Mouse (Mus musculus) limb, embryonic 11.5 days (tissue): Measurements from ENCODE around the gene Nol10. TPM values are rescaled to one million over a fixed set of nuclear protein-coding genes. Genes with fewer than 3 reads are reported as not detected.

Experiments
- ATAC-seq: fragments of 200-750 bp; cut with Nextera tagmentation; 2 replicates; pipeline ENCODE4 v1.8.0; 2017; ENCODE audit warnings: low read depth; ENCODE audit not compliant: insufficient number of reproducible peaks, low FRiP score, low TSS enrichment
- DNase-seq: peaks from one replicate; pipeline ENCODE4 v3.0.0-alpha.2; 2015; ENCODE audit warnings: low spot score
- H3K27ac ChIP-seq: fragments of 300-500 bp; sonication (generic); replicated peaks from 2 replicates; pipeline ENCODE4 v1.5.1; 2014; ENCODE audit warnings: low read depth, mild to moderate bottlenecking, low read length
- H3K27me3 ChIP-seq: fragments of 300-500 bp; sonication (generic); 2 replicates; pipeline ENCODE4 v1.6.1; 2014; ENCODE audit warnings: mild to moderate bottlenecking, low read length, mixed read lengths; ENCODE audit not compliant: control insufficient read depth, insufficient read depth
- H3K36me3 ChIP-seq: fragments of 300-500 bp; sonication (generic); 2 replicates; pipeline ENCODE4 v1.6.1; 2014; ENCODE audit warnings: mild to moderate bottlenecking, low read length, moderate library complexity, mixed read lengths; ENCODE audit not compliant: control insufficient read depth, insufficient read depth
- H3K4me1 ChIP-seq: fragments of 300-500 bp; sonication (generic); 2 replicates; pipeline ENCODE4 v1.6.1; 2014; ENCODE audit warnings: low read length, mixed read lengths; ENCODE audit not compliant: control insufficient read depth, insufficient read depth
- H3K4me2 ChIP-seq: fragments of 300-500 bp; sonication (generic); 2 replicates; pipeline ENCODE4 v1.6.1; 2014; ENCODE audit warnings: low read depth, mild to moderate bottlenecking, moderate library complexity; ENCODE audit not compliant: severe bottlenecking
- H3K4me3 ChIP-seq: fragments of 300-500 bp; sonication (generic); 2 replicates; pipeline ENCODE4 v1.5.1; 2014; ENCODE audit warnings: low read depth, low read length
- H3K9ac ChIP-seq: fragments of 300-500 bp; sonication (generic); 2 replicates; pipeline ENCODE4 v1.6.1; 2014; ENCODE audit warnings: mild to moderate bottlenecking, low read length
- H3K9me3 ChIP-seq: fragments of 300-500 bp; sonication (generic); 2 replicates; pipeline ENCODE4 v1.6.1; 2016; ENCODE audit warnings: low read length; ENCODE audit not compliant: control insufficient read depth
- WGBS: fragments of 180-500 bp; shearing (Covaris S2); extraction: QIAGEN DNeasy Blood & Tissue Kit; methylation state at CpG from one replicate; pipeline ENCODE4 v1.1.7; 2014; 5-methylcytosine and 5-hydroxymethylcytosine counted together
- polyA plus RNA-seq: library from polyadenylated mRNA; unstranded; fragments of >200 nt; fragmentation: Nextera tagmentation; extraction: Ambion mirVana; gene quantifications from 2 replicates; pipeline ENCODE4 v1.2.1, GENCODE M21; 2014

Nol10 gene
- polyA plus RNA-seq, 1 experiment from 2014 or later, result 35.4 TPM

DNA sequence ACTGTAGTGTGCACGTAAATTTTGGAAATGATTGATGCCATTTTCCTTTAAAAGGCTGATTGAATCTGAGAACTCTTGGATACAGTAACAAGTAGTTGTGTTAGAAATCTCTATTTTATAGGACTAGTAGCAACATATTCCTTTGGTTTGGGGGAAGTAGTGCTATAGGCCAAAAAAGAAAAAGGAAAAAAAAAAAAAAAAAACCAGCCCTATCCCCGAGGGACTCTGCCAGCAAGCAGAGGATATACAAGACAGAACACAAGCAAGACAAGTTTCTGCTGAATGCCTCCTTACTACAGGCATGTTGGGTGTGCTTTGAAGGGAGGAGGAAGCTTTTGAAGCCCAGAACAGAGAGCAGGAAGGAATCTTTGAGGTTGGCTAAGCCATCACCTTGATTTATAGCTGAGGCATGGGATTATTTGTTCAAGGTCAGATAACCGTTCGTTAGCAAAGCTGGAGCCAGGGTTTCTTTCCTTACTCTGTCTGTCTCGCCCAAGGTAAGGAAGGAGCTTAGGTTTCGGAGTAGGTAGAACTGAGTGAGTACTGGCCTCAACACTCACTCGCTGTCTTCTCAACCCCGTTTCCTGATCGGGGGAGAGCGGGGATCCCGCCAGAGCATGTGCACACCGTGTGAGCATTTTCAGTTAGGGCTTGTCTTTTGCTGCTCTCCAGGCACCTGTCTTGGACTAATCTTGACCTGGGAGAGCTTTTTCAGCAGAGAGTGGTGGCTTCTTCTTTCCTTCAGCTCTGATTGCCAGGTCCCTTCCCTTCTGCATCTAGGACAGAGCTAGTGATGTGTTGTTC, 39.3 kb downstream of the Nol10 start:
- no peak overlapping the region for H3K4me2 ChIP-seq
- H3K9me3 ChIP-seq, result no peaks in the 10 kb centered on the region
- 69% methylated on average over 12 of the region's 12 CpGs for WGBS
- no peak overlapping the region for H3K27ac ChIP-seq
- no peaks in the 10 kb centered on the region for H3K4me1 ChIP-seq
- no peak for DNase-seq
- H3K27me3 ChIP-seq, result no peaks in the 10 kb centered on the region
- no peak for ATAC-seq
- no peak overlapping the region for H3K4me3 ChIP-seq
- 0 out of 2 replicates have a peak, but pooled peaks cover 3% of the 10 kb centered on the region for H3K36me3 ChIP-seq
- H3K9ac ChIP-seq, result no peak overlapping the region

DNA sequence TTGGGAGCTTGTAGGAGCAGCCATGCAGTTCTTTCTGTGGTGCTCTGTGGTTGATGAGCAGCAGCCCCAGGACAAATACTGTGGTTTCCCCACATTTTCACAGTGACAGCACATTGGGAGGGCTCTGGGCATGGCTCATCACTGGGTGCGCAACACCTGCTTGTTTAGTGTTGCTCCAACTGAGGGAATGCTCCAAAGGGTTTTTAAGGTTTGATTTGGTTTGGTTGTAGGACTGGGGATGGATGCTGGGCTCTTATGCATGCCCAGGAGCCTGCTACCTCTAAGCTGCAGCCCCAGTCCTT, 39.8 kb downstream of the Nol10 start:
- H3K36me3 ChIP-seq, result 0 out of 2 replicates have a peak, but pooled peaks cover 3% of the 10 kb centered on the region
- DNase-seq, result no peak
- H3K9me3 ChIP-seq, result no peaks in the 10 kb centered on the region
- H3K27ac ChIP-seq, result no peak overlapping the region
- H3K9ac ChIP-seq, result no peak overlapping the region
- no peaks in the 10 kb centered on the region for H3K4me1 ChIP-seq
- no peaks in the 10 kb centered on the region for H3K27me3 ChIP-seq
- WGBS, result 87% methylated on average over 1 of the region's 1 CpGs
- no peak for ATAC-seq
- no peak overlapping the region for H3K4me3 ChIP-seq
- H3K4me2 ChIP-seq, result no peak overlapping the region

DNA sequence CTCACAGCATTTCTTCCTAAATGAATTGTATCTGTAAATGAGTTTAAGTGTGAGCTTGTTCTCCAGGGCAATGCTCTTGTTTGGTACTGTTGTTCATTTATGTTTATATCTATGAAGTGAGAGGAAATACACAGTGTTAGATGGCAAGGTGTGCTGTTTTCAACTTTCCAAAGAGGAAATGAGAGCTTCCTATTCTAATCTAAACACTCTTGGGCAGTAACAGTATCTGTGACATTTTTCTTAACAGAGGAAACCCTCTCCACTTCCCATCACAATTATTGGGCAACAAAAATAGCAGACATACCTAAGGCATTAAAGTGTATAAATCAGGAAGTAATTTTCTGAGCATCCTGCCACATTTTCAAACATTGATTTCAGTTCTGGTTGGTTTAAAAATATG, 41.8 kb downstream of the Nol10 start:
- H3K27me3 ChIP-seq, result no peaks in the 10 kb centered on the region
- 0 out of 2 replicates have a peak, but pooled peaks cover 3% of the 10 kb centered on the region for H3K36me3 ChIP-seq
- H3K9me3 ChIP-seq, result no peaks in the 10 kb centered on the region
- ATAC-seq (no peak), DNase-seq (no peak)
- H3K4me3 ChIP-seq, result no peak overlapping the region
- H3K9ac ChIP-seq, result no peak overlapping the region
- H3K27ac ChIP-seq, result no peak overlapping the region
- no peaks in the 10 kb centered on the region for H3K4me1 ChIP-seq
- no peak overlapping the region for H3K4me2 ChIP-seq

DNA sequence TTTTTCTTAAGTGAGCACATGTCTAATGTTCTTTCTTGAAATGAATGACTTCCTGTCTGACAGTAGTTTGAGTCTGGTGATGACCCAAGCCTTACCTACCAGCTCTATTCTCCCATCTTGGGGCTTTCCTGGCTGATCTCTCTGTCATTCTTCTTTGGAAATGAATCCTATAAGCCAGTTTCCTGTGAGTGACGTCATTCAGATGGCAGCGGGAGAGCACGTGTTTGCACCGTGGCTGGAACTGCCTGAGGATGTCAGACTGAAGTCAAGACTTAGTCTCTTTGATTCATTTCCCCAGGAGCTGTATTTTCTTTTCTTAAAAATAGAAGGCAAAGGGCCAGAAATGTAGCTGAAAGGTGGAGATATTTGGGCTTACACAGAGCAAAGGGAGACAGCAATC, 42.3 kb downstream of the Nol10 start:
- ATAC-seq (no peak), DNase-seq (no peak)
- H3K9ac ChIP-seq, result no peak overlapping the region
- H3K4me3 ChIP-seq, result no peak overlapping the region
- no peaks in the 10 kb centered on the region for H3K4me1 ChIP-seq
- H3K4me2 ChIP-seq, result no peak overlapping the region
- H3K27me3 ChIP-seq, result no peaks in the 10 kb centered on the region
- H3K9me3 ChIP-seq, result no peaks in the 10 kb centered on the region
- WGBS, result 80% methylated on average over 4 of the region's 4 CpGs
- no peak overlapping the region for H3K27ac ChIP-seq
- 0 out of 2 replicates have a peak, but pooled peaks cover 3% of the 10 kb centered on the region for H3K36me3 ChIP-seq

DNA sequence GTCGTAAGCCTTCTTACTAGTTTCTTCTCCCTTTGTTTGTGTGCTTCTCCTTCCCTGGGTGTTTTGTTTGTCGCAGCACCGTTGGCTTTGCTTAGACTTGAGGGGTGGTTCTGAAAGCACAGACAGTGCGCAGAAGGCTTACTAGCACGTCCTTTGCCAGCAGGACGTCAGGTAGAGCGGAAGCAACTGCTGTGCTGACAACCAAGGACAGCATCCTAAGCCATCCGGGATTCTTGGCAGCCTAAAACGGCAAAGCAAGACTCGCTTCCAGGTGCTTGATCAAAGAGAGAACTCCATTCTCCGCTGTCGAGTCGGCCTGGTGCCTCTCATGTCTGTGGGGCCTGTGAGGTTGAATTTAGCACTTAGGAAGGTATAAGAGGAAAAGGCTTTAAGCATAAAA, 44.9 kb downstream of the Nol10 start:
- no peak for DNase-seq
- no peaks in the 10 kb centered on the region for H3K36me3 ChIP-seq
- H3K4me3 ChIP-seq, result no peak overlapping the region
- H3K4me1 ChIP-seq, result no peaks in the 10 kb centered on the region
- no peak overlapping the region for H3K4me2 ChIP-seq
- 77% methylated on average over 13 of the region's 13 CpGs for WGBS
- no peak overlapping the region for H3K27ac ChIP-seq
- H3K9me3 ChIP-seq, result no peaks in the 10 kb centered on the region
- H3K27me3 ChIP-seq, result no peaks in the 10 kb centered on the region
- H3K9ac ChIP-seq, result no peak overlapping the region
- ATAC-seq, result no peak

DNA sequence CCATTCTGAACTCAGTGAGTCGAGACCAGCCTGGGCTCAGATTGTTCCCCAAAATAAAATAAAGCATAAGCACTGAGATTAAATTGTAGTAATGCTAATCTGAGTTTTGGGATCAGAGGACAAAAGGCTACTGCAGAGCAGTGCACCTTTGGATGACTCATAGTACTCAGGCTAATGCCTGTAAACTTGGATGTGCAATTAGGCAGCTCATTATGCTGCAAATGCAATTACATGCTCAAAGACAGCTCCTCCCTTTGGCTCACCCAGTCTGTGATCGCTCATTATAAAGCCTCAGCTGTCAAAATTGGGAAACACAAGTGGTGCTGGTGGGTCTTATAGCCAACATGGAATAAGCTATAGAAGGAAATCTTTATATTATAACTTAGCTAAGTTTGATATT, 48.9 kb downstream of the Nol10 start:
- H3K27ac ChIP-seq, result no peak overlapping the region
- no peak overlapping the region for H3K4me3 ChIP-seq
- no peaks in the 10 kb centered on the region for H3K4me1 ChIP-seq
- no peak for ATAC-seq
- no peak for DNase-seq
- H3K9me3 ChIP-seq, result no peaks in the 10 kb centered on the region
- H3K9ac ChIP-seq, result no peak overlapping the region
- H3K36me3 ChIP-seq, result no peaks in the 10 kb centered on the region
- WGBS, result 83% methylated on average over 2 of the region's 2 CpGs
- no peaks in the 10 kb centered on the region for H3K27me3 ChIP-seq
- no peak overlapping the region for H3K4me2 ChIP-seq

DNA sequence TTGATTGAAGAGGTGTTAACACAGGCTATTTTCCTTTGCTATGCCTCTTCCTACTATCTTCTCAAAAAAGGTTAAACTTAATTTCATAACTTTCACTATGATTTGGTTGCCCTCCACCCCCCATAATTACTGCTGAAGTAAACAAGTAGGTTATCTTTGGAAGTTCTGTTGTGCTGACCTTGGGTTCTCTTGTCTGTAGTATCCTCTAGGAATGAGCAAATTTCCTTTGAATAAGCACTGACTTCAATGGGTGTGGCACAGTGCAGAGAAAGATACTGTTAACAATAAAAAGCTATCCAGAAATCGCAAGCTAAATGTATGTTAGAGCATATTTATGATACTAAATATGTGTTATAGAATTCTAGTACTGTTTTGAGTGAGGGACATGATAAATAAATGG, 53.2 kb downstream of the Nol10 start:
- H3K4me3 ChIP-seq, result no peak overlapping the region
- H3K4me2 ChIP-seq, result no peak overlapping the region
- H3K27me3 ChIP-seq, result no peaks in the 10 kb centered on the region
- DNase-seq (no peak), ATAC-seq (no peak)
- 93% methylated on average over 1 of the region's 1 CpGs for WGBS
- no peaks in the 10 kb centered on the region for H3K4me1 ChIP-seq
- H3K27ac ChIP-seq, result no peak overlapping the region
- peaks cover 3% of the 10 kb centered on the region; the same call in 1 of the 2 replicates for H3K36me3 ChIP-seq
- no peaks in the 10 kb centered on the region for H3K9me3 ChIP-seq
- no peak overlapping the region for H3K9ac ChIP-seq

DNA sequence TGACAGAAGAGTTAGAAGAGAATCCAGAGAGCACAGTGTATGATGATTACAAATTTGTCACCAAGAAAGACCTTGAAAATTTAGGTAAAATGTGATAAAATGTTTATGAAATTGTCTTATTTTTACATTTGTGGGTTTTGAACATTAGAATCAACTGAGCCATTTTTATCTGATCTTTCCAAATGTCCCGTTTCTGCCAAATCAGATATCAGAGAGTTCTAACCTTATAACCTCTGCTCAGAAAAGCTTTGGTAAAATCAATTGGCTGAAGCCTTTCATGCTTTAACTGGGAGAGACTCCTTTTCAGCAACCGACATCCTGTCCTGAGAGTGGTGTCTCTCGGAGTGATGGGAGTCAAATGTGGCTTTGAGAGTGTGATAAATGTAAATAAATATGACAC, 53.9 kb downstream of the Nol10 start:
- ATAC-seq, result no peak
- WGBS, result 83% methylated on average over 3 of the region's 3 CpGs
- Histone ChIP-seq H3K36me3 (peaks cover 3% of the 10 kb centered on the region; the same call in 1 of the 2 replicates), H3K4me3 (no peak overlapping the region), H3K9ac (no peak overlapping the region), H3K27me3 (no peaks in the 10 kb centered on the region), H3K9me3 (no peaks in the 10 kb centered on the region), H3K27ac (no peak overlapping the region), H3K4me2 (no peak overlapping the region), H3K4me1 (no peaks in the 10 kb centered on the region)
- DNase-seq, result no peak

DNA sequence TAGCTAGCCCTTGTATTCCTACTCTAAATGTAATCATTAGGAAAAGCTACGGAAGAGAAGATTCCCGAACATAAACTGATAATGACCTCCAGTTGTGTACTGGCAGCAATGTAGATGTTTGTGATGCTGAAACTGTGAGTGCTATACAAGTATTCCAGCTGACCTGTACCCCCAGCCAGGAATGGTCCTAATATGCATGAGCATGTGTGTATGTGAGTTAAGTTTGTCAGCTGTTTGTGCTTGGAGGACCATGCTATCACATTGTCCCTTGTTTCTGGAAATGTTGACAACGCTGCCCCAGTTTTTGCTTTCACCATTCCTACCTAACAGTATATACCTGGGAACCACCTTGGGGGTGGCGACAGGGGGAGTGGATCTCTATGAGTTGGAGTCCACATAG, 55.7 kb downstream of the Nol10 start:
- Histone ChIP-seq H3K27ac (no peak overlapping the region), H3K36me3 (peaks cover 3% of the 10 kb centered on the region; the same call in 1 of the 2 replicates), H3K9ac (no peak overlapping the region), H3K27me3 (no peaks in the 10 kb centered on the region), H3K9me3 (no peaks in the 10 kb centered on the region), H3K4me2 (no peak overlapping the region), H3K4me3 (no peak overlapping the region), H3K4me1 (no peaks in the 10 kb centered on the region)
- WGBS, result 86% methylated on average over 4 of the region's 4 CpGs
- no peak for ATAC-seq
- no peak for DNase-seq
